Mouse (Mus musculus) small intestine, adult 2 months (tissue): Measurements from ENCODE around the gene Gm13287. TPM values are rescaled to one million over a fixed set of nuclear protein-coding genes. Genes with fewer than 3 reads are reported as not detected.

Source experiments
- H3K27ac ChIP-seq: fragments of 200-500 bp; 2 replicates; pipeline ENCODE4 v1.5.1; 2012; ENCODE audit warnings: low read depth, low read length, control low read depth, inconsistent platforms; ENCODE audit not compliant: insufficient read depth
- H3K27me3 ChIP-seq: fragments of 200-500 bp; 2 replicates; pipeline ENCODE4 v1.6.1; 2012; ENCODE audit warnings: mild to moderate bottlenecking, moderate library complexity, low read length, inconsistent platforms; ENCODE audit not compliant: control insufficient read depth, insufficient read depth
- H3K36me3 ChIP-seq: fragments of 200-500 bp; 2 replicates; pipeline ENCODE4 v1.6.1; 2012; ENCODE audit warnings: mild to moderate bottlenecking, low read length, control low read depth, inconsistent platforms; ENCODE audit not compliant: control insufficient read depth, insufficient read depth
- H3K4me1 ChIP-seq: fragments of 200-500 bp; 2 replicates; pipeline ENCODE4 v1.6.1; 2012; ENCODE audit warnings: low read length, inconsistent platforms, mixed read lengths; ENCODE audit not compliant: control insufficient read depth, insufficient read depth, insufficient read length
- H3K4me3 ChIP-seq: fragments of 200-500 bp; 2 replicates; pipeline ENCODE4 v1.5.1; 2012; ENCODE audit warnings: low read depth, mild to moderate bottlenecking, control low read depth, inconsistent platforms, low read length, moderate library complexity
- CTCF ChIP-seq: fragments of 200-500 bp; IDR thresholded peaks from 2 replicates; pipeline ENCODE4 v1.5.1; 2012; ENCODE audit warnings: low read depth, mild to moderate bottlenecking, control low read depth, inconsistent platforms, low read length, moderate library complexity, mixed read lengths; ENCODE audit not compliant: insufficient replicate concordance, insufficient read length; ENCODE audit errors: extremely low read depth
- POLR2A ChIP-seq: fragments of 200-500 bp; IDR thresholded peaks from 2 replicates; pipeline ENCODE4 v1.6.1; 2012; ENCODE audit warnings: low read depth, mild to moderate bottlenecking, control low read depth, inconsistent platforms, low read length, moderate library complexity
- WGBS: fragments of 180-500 bp; shearing (Covaris S2); methylation state at CpG from one replicate; pipeline ENCODE4 v1.1.7; 2018; 5-methylcytosine and 5-hydroxymethylcytosine counted together
- polyA plus RNA-seq: library from polyadenylated mRNA; depleted of rRNA; stranded (reverse); fragments of >200 nt; gene quantifications from 2 replicates; pipeline ENCODE4 v1.2.3, GENCODE M21; 2012; rRNA removed

Gene Gm13287
- polyA plus RNA-seq, 1 experiment: not detected

DNA sequence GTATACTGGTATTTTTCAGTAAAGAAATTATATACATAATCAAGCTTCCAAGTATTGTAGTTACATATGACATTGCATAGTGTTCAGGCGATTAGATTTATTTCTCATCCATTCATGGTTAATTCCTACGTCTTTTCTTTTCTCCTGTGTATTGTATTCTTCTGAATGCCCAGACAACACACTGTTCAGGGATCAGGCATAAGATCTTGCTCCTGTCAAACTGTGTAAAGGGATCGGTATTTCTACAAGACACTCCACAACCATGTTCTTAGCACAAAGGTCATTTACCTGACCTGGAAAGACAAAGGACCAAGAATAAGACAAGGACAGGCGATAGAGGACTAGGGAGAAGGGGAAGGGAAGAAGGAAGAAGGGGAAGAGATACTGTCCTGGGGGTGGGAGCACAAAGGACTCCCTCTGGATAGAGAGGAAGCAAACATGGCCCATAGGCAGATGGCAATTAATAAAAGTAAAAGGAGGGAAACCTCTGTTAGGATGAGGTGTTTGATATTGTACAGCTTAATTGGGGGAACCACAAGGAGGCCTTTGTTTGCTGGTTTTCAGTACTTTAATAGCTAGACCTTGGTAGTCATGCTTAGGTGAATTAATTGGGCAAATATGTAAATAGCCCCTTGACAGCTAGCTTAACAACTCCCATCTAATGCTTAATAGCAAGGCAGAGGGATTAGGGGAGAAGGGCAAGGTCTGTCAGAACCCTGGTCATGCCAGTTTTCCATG lies 48.1 kb downstream of the Gm13287 start:
- Histone ChIP-seq H3K27ac (no peak overlapping the region), H3K36me3 (no peaks in the 10 kb centered on the region)

More for the DNA sequence above, 48.1 kb downstream of the Gm13287 start:
- Histone ChIP-seq H3K27me3 (no peaks in the 10 kb centered on the region), H3K4me3 (no peak overlapping the region), H3K4me1 (no peaks in the 10 kb centered on the region)
- 68% methylated on average over 4 of the region's 4 CpGs for WGBS
- no peak for TF ChIP-seq POLR2A
- TF ChIP-seq CTCF: no peak

Other genes starting within 250 kb of the Gm13287 start
- not detected in 2 replicates for gene Ifna15, start 245.0 kb upstream of the Gm13287 start, polyA plus RNA-seq
- not detected in 2 replicates for gene Ifna14, start 231.5 kb upstream of the Gm13287 start, polyA plus RNA-seq
- gene Ifna9, start 210.9 kb upstream of the Gm13287 start, polyA plus RNA-seq: not detected in 2 replicates
- not detected in 2 replicates for gene Ifna12, start 199.9 kb upstream of the Gm13287 start, polyA plus RNA-seq
- gene C87499, start 168.8 kb upstream of the Gm13287 start, polyA plus RNA-seq: not detected in 2 replicates
- gene Ifna13, start 158.8 kb upstream of the Gm13287 start, polyA plus RNA-seq: not detected in 2 replicates
- not detected in 2 replicates for gene Ifna16, start 126.3 kb upstream of the Gm13287 start, polyA plus RNA-seq
- not detected in 2 replicates for gene Ifna2, start 119.3 kb upstream of the Gm13287 start, polyA plus RNA-seq
- not detected in 2 replicates for gene Ifnab, start 111.9 kb upstream of the Gm13287 start, polyA plus RNA-seq
- gene Gm26566, start 81.4 kb upstream of the Gm13287 start, polyA plus RNA-seq: 0.68 TPM in 1 of 2 replicates, not detected in the other
- 6.5 and 11.3 TPM in 2 replicates for gene Klhl9, start 80.8 kb upstream of the Gm13287 start, polyA plus RNA-seq
- not detected in 2 replicates for gene Gm13271, start 48.4 kb upstream of the Gm13287 start, polyA plus RNA-seq
- 0.08 TPM in 2 replicates for gene Gm13283, start 43.1 kb upstream of the Gm13287 start, polyA plus RNA-seq
- gene Gm13290, start 29.4 kb upstream of the Gm13287 start, polyA plus RNA-seq: not detected in 2 replicates
- not detected in 2 replicates for gene Gm13289, start 26.3 kb upstream of the Gm13287 start, polyA plus RNA-seq
- gene Gm13272, start 23.4 kb upstream of the Gm13287 start, polyA plus RNA-seq: not detected in 2 replicates
- not detected in 2 replicates for gene Ifnz, start 21.1 kb upstream of the Gm13287 start, polyA plus RNA-seq
- gene Gm13276, start 17.5 kb upstream of the Gm13287 start, polyA plus RNA-seq: not detected in 2 replicates
- gene Gm13277, start 14.6 kb upstream of the Gm13287 start, polyA plus RNA-seq: not detected in 2 replicates
- not detected in 2 replicates for gene Gm13278, start 11.7 kb upstream of the Gm13287 start, polyA plus RNA-seq
- not detected in 2 replicates for gene Gm13275, start 8.8 kb upstream of the Gm13287 start, polyA plus RNA-seq
- not detected in 2 replicates for gene Gm13279, start 5.9 kb upstream of the Gm13287 start, polyA plus RNA-seq
- gene Gm13285, start 3.6 kb upstream of the Gm13287 start, polyA plus RNA-seq: not detected in 2 replicates
- gene Gm13288, start 2.3 kb downstream of the Gm13287 start, polyA plus RNA-seq: not detected in 2 replicates
- gene Ifna7, start 13.0 kb downstream of the Gm13287 start, polyA plus RNA-seq: not detected in 2 replicates
- gene Ifna11, start 16.7 kb downstream of the Gm13287 start, polyA plus RNA-seq: not detected in 2 replicates
- gene Ifna6, start 24.2 kb downstream of the Gm13287 start, polyA plus RNA-seq: not detected in 2 replicates
- not detected in 2 replicates for gene Ifna5, start 32.3 kb downstream of the Gm13287 start, polyA plus RNA-seq
- not detected in 2 replicates for gene Ifna4, start 38.6 kb downstream of the Gm13287 start, polyA plus RNA-seq
- not detected in 2 replicates for gene Ifna1, start 46.8 kb downstream of the Gm13287 start, polyA plus RNA-seq
- gene Ifne, start 76.9 kb downstream of the Gm13287 start, polyA plus RNA-seq: 0.42 TPM in 1 of 2 replicates, not detected in the other